Mouse (Mus musculus) layer of hippocampus, adult 18-20 months (tissue): ENCODE data around the gene Hsd11b1. TPM values are rescaled to one million over a fixed set of nuclear protein-coding genes. Genes with fewer than 3 reads are reported as not detected.
"Not testable (repeated sequence)": the region's sequence is repeated elsewhere in the genome, so short reads cannot be mapped to it uniquely, and the experiment has no call there.

Experiments
- DNase-seq, 2 experiments: peaks; one replicate each; pipeline ENCODE4 v3.0.0; 2022; ENCODE audit warnings: low spot score in 2 of 2
- total RNA-seq, 2 experiments: library from RNA; stranded (reverse); gene quantifications; 2 replicates each; pipeline ENCODE4 v1.2.3; 2021

The Hsd11b1 gene
- total RNA-seq, 2 experiments from 2014 or later, result 38.2 to 40.7 TPM

GRCm38 (mm10) chr1:193281344-193281743 lies 17.5 kb upstream of the Hsd11b1 start:
- DNase-seq, result no peak

GRCm38 (mm10) chr1:193279492-193279891 lies 15.6 kb upstream of the Hsd11b1 start:
- DNase-seq, result no peak

GRCm38 (mm10) chr1:193278414-193279045 lies 14.7 kb upstream of the Hsd11b1 start:
- no peak for DNase-seq

GRCm38 (mm10) chr1:193274407-193275071 lies 10.7 kb upstream of the Hsd11b1 start:
- no peak for DNase-seq

DNA sequence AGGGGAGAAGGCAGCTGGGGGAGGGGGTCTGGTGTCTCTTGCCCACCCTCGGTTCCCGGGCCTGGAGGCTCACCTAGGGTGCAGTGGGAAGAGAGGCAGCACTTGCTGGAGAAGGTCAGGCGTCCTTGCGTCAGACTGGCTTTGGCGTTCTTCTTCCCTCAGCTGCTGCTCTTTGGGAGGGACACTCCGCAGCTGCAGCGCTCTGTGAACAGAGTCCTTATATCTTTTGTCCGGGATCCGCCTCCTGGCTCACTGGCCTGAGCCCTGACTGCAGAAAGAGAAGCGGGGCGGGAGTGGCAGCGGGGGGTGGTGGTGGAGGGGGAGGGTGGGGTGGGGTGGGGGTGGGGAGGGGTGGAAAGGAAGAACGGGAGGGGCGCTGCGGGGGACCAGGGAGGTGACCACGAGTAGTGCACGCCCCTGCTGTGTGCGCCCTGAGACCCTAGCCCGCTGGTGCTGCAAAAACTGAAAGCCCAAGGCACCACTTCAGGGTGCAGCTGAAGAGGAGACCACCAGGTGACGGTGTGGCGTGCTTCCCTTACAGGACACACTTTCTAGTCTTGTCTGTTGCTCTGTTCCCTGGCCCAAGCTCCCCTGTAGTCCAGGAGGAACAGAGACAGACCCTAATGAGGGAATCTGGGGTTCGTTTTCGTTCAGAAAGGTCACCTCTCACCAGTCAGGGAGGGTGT lies 9.2 kb upstream of the Hsd11b1 start, which contains the start of gene G0s2:
Gene G0s2, minus strand, starts transcription at position 302 of the 686 bp plus-strand sequence.
- peak; percentile 35 to 65 for DNase-seq

DNA sequence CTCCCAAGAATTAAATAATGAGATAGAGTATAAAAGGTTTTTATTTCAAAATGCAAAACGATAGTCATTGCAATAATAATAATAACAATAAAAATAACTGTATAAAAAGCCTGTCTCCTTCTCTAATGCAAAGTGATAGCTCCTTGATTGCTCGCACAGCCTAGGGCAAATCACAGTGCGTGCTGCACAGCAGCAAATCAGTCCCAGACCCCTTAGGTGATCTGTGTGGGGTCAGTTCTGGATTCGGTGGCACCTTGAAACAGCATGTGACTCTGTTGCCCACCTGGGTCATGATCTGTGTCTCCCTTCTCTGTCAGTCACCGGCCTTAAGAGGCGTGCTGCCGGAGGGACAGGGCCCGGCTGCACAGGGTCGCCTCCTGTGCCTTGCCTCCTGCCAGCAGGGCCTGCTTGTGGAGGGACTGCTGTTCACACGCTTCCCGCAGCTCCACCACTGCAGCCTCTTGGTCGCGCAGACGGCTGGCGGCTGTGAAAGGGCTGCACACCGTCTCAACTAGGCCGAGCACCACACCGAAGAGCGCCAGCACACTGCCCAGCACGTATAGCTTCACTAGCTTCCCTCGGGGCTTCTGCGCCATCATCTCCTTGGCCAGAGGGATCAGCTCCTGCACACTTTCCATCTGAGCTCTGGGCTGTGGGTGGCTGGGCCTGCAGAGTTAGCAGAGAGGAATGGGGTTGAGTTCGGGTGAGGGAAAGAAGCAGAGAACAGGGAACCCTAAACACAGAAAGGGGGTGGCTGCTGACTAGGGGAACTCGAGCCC lies 8.5 kb upstream of the Hsd11b1 start:
- peak in 1 of 2 experiments; percentile 16 for DNase-seq

DNA sequence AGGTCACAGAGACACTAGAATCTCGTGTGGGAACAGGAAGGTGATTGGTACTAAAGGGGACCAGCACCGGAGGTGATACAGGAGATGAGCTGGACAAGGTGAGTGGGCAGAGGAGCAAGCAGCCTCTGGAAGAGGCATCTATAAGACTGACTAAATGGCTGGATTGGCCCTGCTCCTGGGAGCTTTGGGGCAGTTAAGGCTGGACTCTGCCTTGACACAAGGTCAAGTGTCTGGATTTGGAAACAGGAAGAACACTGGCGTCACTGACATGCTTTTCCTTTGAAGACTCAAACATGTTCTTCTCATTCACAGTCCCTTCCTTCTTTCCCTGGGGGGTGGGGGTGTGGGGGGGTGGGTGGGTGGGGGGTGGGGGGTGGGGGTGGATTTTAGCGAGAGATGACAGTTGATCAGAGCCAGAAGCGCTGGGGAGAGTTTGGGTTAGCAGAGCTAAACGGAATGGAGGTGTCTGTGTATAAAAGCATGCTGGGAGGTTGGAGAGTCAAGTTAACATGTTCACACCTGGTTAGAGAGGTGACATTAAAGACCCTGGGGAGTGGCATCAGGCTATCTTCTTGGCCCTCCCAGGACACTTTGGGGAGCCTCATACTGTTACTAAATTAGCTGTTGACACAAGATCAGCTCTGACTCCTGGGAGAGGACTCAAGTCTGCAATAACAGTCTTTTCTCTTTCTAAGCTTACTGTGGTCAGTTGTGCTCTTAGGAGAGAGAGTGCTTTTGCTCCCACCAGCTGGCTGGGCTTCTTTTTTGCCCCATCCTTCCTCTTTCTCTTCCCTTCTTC lies 7.3 kb upstream of the Hsd11b1 start:
- no peak for DNase-seq

DNA sequence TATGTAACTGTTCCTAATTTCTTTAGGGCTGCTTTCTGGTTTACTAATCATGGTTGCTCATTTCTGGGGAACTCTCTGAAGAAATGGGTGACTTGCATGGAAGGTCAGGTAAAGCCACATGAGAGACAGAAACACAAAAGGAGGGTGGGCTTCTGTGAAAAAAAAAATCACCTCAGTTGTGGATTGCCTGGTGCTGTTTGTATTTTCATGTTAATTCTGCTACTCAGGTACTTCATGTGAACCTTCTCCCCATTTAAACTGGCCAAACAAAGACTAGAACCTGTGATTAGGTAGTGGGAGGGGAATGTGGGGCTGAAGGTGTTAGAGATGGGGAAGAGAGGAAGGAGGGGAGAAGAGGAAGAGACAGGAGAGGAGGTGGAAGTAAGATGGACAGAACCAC lies 1.9 kb upstream of the Hsd11b1 start:
- DNase-seq, result no peak

- peak in 1 of 2 experiments; percentile 68 for DNase-seq
Measured at GRCm38 (mm10) chr1:193263026-193263907, 608 bp downstream of the Hsd11b1 start.

DNA sequence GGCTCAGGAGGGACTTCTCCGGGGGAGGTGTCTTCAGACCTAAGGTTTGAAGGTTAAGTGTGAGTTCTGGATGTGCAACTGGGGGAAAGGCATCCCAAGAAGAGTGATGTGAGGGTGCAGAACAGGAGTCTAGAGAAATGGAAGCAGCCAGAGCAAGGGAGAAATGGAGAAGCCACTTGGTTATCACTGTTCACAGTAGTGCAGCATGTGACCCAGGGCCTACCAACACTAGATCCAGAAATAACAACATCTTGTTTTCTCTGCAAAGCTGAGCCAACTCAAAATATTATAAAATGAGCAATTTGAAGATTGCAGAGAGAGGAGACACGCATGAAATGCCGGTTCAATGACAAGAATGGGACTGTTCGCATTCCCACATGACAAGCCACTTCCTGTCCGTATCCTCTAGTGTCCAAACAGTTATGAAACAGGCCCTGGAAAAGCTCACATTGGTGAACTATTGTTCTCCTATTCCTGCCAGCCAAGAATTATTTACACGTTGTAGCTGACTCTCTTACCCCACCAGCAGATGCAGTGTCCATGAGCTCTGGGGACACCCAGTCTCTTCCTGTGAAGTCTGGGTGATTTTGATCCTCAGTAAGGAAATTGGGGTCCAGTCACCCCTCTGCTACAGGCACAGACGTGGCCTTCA lies 1.9 kb downstream of the Hsd11b1 start:
- peak in 1 of 2 experiments; percentile 14 for DNase-seq

DNA sequence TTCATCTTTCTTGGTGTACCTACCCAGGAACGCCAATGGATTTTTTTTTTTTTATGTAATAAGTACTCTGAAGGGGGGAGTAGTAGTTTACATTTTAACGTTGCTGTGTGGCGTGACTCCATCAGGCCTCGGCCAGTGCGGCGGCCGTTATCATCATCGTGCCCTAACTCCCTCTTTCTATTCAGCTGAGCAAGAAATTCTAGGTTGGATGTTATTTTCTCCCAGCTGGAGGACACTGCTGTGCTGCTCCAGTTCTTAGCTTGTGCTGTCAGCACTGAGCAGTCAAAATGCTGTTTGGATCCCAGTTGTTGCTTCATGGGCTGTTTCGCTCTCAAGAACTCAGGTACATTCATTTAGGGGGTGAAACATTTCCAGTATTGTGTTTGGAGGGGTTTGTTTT lies 4.3 kb downstream of the Hsd11b1 start:
- no peak for DNase-seq

GRCm38 (mm10) chr1:193256621-193257098 lies 7.2 kb downstream of the Hsd11b1 start:
- peak in 1 of 2 experiments; percentile 55 for DNase-seq

GRCm38 (mm10) chr1:193256289-193256577 lies 7.6 kb downstream of the Hsd11b1 start:
- DNase-seq, result no peak

- DNase-seq, result peak; percentile 57 to 85
Measured at GRCm38 (mm10) chr1:193255488-193256288, 8.2 kb downstream of the Hsd11b1 start.

DNA sequence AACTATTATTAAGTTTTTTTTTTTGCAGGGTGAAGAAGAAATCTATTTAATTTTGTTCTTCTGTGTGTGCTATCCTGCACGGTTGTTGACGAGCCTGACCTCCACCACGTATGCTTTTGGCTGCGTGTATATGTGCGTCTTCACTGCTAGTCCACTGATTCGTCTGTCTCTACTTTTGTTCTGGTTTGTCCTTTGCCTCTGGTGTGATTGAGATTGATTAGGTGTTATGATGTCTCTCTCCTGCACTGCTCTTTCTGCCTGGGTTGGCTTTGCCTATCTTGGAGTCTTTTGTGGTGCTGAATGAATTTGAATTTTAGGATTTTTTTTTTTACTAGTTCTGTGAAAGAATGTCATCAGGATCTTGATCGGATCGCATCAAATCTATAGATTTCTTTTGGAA lies 8.8 kb downstream of the Hsd11b1 start:
- DNase-seq, result no peak

DNA sequence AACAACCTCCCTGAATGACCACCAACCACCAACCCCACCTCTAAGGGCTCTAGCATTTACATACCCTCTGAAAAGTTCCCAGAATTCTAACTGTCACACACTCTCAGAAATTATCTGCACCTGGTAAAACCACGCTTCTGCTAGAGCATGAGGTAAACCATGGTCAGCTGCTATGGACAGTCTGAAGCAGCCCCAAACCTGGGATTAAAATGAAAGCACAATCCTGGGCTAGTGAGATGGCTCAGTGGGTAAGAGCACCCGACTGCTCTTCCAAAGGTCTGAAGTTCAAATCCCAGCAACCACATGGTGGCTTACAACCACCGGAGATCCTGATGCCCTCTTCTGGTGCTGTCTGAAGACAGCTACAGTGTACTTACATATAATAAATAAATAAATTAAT lies 10.0 kb downstream of the Hsd11b1 start:
- not testable (repeated sequence) for DNase-seq

GRCm38 (mm10) chr1:193252616-193253015 lies 11.3 kb downstream of the Hsd11b1 start:
- no peak for DNase-seq

DNA sequence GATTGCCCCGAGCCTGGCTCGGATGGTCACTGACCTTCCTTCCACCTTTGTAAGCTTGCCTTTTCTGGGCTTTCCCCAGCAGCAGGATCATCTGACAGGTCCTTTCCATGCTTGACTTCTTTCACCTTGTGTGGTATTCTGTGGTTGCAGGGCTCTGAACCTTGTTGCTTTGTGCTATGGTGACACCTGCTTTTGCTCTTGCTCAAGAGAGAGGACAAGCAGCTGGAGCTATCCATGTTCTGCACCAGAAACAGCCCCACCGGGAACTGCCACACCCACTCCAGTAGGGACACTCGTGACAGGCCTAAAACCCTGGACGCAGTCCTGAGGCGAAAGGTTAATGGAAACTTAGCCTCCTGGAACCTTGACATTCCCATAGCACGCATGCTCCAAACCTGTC lies 12.5 kb downstream of the Hsd11b1 start:
- no peak for DNase-seq
